Mouse (Mus musculus): ENCODE measurements at regions not wholly inside any gene's neighbourhood (a gene's known extent, or its start where the extent isn't known, plus 50 kb on each side); places are given as distances from the start of the nearest gene placed in this dataset.

DNA sequence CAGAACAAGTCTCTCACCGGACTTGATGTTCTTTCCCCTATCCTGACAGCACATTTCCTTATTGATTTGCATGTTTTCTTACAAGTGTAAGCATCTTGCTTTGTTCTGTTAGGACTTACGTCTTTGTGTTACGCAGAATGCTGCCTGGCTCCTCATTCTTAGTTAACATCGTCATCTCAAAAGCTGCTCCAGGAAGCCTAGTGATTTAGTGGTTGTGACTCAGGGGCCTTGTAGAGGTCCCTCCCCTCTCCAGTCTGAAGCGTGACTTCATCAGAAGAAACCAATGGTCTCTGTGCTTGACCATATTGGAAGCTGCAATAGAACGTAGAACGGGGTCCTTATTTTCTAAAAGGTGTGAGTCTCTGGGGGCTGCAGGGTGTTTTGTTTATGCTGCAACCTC, 122.9 kb downstream of the Tmem38b start:
- WGBS, result 89% methylated on average over 7 of the region's 7 CpGs
- DNase-seq (ENCODE audit: extremely low read depth, low read depth, low spot score), result no peak

DNA sequence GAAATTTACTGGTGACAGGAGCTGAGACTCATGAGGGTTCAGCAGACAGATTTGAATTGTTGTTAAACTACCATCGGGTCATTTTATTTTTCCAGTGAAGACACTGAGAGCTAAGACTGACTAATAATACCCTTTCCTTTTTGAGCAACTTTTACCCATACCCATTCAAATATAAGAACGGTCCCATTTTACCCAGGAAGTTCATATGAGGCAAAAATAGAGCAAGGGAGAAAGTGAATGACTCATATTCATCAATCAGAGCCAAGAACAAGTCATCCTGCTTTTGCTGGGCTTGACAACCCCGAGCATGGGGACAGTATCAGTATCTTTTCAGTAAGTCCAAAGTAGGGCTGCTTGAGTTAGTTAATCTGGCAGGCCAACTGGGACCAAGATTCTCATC, 123.3 kb downstream of the Tmem38b start:
- Histone ChIP-seq H3K79me2 (ENCODE audit: control insufficient read depth, insufficient read depth, low read length) (no peaks in the 10 kb centered on the region), H3K36me3 (ENCODE audit: control insufficient read depth, insufficient read depth, low read length) (no peaks in the 10 kb centered on the region), H3K27me3 (ENCODE audit: control insufficient read depth, insufficient read depth, low read length) (no peaks in the 10 kb centered on the region), H3K9ac (ENCODE audit: low read depth, low read length) (no peak overlapping the region), H3K27ac (replicated peaks; ENCODE audit: insufficient read depth, low read depth, low read length) (no peak overlapping the region), H3K4me3 (ENCODE audit: insufficient read depth, low read depth, low read length) (no peak overlapping the region), H3K4me1 (ENCODE audit: control insufficient read depth, insufficient read depth, low read length) (no peaks in the 10 kb centered on the region)
- TF ChIP-seq CTCF (IDR thresholded peaks at IDR 0.05; ENCODE audit: low read depth, low read length) (no peak), POLR2A (IDR thresholded peaks at IDR 0.05; ENCODE audit: extremely low read depth, insufficient read depth, low read length) (no peak)
- WGBS, result 79% methylated on average over 3 of the region's 3 CpGs
- DNase-seq (ENCODE audit: extremely low read depth, low read depth, low spot score), result no peak

More for the DNA sequence above, 122.9 kb downstream of the Tmem38b start:
- Histone ChIP-seq H3K36me3 (ENCODE audit: control insufficient read depth, insufficient read depth, low read length) (no peaks in the 10 kb centered on the region), H3K79me2 (ENCODE audit: control insufficient read depth, insufficient read depth, low read length) (no peaks in the 10 kb centered on the region), H3K4me3 (ENCODE audit: insufficient read depth, low read depth, low read length) (no peak overlapping the region), H3K9ac (ENCODE audit: low read depth, low read length) (no peak overlapping the region), H3K27me3 (ENCODE audit: control insufficient read depth, insufficient read depth, low read length) (no peaks in the 10 kb centered on the region), H3K4me1 (ENCODE audit: control insufficient read depth, insufficient read depth, low read length) (no peaks in the 10 kb centered on the region), H3K27ac (replicated peaks; ENCODE audit: insufficient read depth, low read depth, low read length) (no peak overlapping the region)
- no peak for TF ChIP-seq CTCF (IDR thresholded peaks at IDR 0.05; ENCODE audit: low read depth, low read length)
- no peak for TF ChIP-seq POLR2A (IDR thresholded peaks at IDR 0.05; ENCODE audit: extremely low read depth, insufficient read depth, low read length)

DNA sequence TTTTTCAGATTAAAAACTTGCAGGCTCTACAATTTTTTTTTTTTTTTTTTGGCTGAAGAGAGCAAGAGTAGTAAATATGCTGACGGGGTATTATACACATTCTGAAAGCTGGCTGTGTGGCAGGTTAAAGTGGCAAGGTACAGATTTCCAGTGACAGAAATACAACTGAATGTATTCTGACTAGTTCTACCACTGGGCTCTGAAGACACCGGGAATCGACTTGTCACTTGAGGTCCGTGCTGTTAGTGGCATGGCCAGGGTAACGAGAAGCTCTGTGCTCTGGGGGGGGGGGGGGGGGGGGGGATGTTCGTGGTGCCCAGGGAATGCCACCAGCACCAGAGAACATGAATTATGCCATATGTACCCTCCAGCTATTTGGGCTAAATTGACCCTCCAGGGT, 124.7 kb downstream of the Tmem38b start:
- Histone ChIP-seq H3K36me3 (ENCODE audit: control insufficient read depth, insufficient read depth, low read length) (no peaks in the 10 kb centered on the region), H3K27ac (replicated peaks; ENCODE audit: insufficient read depth, low read depth, low read length) (no peak overlapping the region), H3K9ac (ENCODE audit: low read depth, low read length) (no peak overlapping the region), H3K4me1 (ENCODE audit: control insufficient read depth, insufficient read depth, low read length) (no peaks in the 10 kb centered on the region), H3K4me3 (ENCODE audit: insufficient read depth, low read depth, low read length) (no peak overlapping the region), H3K79me2 (ENCODE audit: control insufficient read depth, insufficient read depth, low read length) (no peaks in the 10 kb centered on the region), H3K27me3 (ENCODE audit: control insufficient read depth, insufficient read depth, low read length) (no peaks in the 10 kb centered on the region)
- TF ChIP-seq POLR2A (IDR thresholded peaks at IDR 0.05; ENCODE audit: extremely low read depth, insufficient read depth, low read length) (no peak), CTCF (IDR thresholded peaks at IDR 0.05; ENCODE audit: low read depth, low read length) (no peak)
- DNase-seq (ENCODE audit: extremely low read depth, low read depth, low spot score), result no peak
- WGBS, result 70% methylated on average over 6 of the region's 6 CpGs

DNA sequence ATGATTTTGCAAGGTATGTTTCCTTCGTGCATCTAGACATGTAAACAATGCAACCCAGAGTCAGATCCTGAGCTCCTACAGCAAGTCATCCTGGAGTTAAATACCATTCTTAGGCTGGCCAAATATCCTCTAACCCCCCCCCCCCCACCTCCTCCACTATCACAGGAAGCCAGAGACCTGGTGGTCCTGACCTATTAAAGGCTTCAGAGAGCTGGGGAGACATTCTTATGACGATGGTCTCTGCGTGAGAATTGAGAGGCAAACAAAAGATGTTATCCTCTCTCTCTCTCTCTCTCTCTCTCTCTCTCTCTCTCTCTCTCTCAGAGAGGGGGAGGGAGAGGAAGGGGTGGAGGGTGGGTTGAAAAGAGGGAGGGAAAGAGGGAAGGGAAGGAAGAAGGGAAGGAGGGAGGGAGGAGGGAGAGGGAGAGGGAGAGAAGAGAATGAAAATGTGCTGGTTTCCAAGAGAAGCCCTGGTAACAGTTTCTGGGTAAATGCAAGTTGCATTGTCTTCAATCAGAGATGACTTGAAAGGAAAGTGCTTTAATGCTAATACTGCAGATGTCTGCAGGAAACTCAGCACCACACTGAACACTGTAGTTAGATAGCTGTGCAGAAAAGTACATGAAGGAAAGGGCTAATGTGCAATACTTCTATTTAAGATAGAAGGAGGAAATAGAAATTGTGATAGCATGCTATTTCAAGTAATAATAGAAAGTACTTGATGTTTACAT, 125.3 kb downstream of the Tmem38b start:
- TF ChIP-seq CTCF (IDR thresholded peaks at IDR 0.05; ENCODE audit: low read depth, low read length), result no peak
- no peak for TF ChIP-seq POLR2A (IDR thresholded peaks at IDR 0.05; ENCODE audit: extremely low read depth, insufficient read depth, low read length)
- WGBS, result 25% methylated on average over 3 of the region's 3 CpGs

DNA sequence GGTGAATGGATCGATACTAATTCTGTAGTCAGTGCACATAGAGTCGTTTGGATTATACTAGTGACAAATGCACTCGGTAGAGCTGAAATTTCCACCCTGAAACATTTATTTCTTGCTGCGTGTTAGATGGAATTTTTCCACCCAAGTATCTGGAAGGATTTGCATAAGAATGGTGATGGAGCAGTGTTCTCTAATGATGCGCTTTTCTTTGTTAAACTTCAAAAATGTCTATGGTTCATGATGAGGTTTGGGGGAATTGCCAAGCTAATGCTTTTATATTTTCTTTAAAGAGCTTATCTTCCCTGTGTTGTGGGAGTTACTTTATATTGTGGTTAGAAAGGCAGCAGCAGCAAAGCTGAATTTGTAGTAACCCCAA, 125.9 kb downstream of the Tmem38b start:
- Histone ChIP-seq H3K36me3 (ENCODE audit: control insufficient read depth, insufficient read depth, low read length) (no peaks in the 10 kb centered on the region), H3K27me3 (ENCODE audit: control insufficient read depth, insufficient read depth, low read length) (no peaks in the 10 kb centered on the region), H3K27ac (replicated peaks; ENCODE audit: insufficient read depth, low read depth, low read length) (no peak overlapping the region), H3K4me1 (ENCODE audit: control insufficient read depth, insufficient read depth, low read length) (no peaks in the 10 kb centered on the region), H3K9ac (ENCODE audit: low read depth, low read length) (no peak overlapping the region), H3K79me2 (ENCODE audit: control insufficient read depth, insufficient read depth, low read length) (no peaks in the 10 kb centered on the region), H3K4me3 (ENCODE audit: insufficient read depth, low read depth, low read length) (no peak overlapping the region)
- 74% methylated on average over 5 of the region's 5 CpGs for WGBS
- TF ChIP-seq CTCF (IDR thresholded peaks at IDR 0.05; ENCODE audit: low read depth, low read length) (no peak), POLR2A (IDR thresholded peaks at IDR 0.05; ENCODE audit: extremely low read depth, insufficient read depth, low read length) (no peak)
- DNase-seq (ENCODE audit: extremely low read depth, low read depth, low spot score), result no peak

More for the DNA sequence above, 125.3 kb downstream of the Tmem38b start:
- no peak overlapping the region for H3K9ac ChIP-seq (ENCODE audit: low read depth, low read length)
- H3K27ac ChIP-seq (replicated peaks; ENCODE audit: insufficient read depth, low read depth, low read length), result no peak overlapping the region
- no peak for DNase-seq (ENCODE audit: extremely low read depth, low read depth, low spot score)
- no peaks in the 10 kb centered on the region for H3K36me3 ChIP-seq (ENCODE audit: control insufficient read depth, insufficient read depth, low read length)
- H3K4me1 ChIP-seq (ENCODE audit: control insufficient read depth, insufficient read depth, low read length), result no peaks in the 10 kb centered on the region
- no peaks in the 10 kb centered on the region for H3K27me3 ChIP-seq (ENCODE audit: control insufficient read depth, insufficient read depth, low read length)
- H3K4me3 ChIP-seq (ENCODE audit: insufficient read depth, low read depth, low read length), result no peak overlapping the region
- H3K79me2 ChIP-seq (ENCODE audit: control insufficient read depth, insufficient read depth, low read length), result no peaks in the 10 kb centered on the region

DNA sequence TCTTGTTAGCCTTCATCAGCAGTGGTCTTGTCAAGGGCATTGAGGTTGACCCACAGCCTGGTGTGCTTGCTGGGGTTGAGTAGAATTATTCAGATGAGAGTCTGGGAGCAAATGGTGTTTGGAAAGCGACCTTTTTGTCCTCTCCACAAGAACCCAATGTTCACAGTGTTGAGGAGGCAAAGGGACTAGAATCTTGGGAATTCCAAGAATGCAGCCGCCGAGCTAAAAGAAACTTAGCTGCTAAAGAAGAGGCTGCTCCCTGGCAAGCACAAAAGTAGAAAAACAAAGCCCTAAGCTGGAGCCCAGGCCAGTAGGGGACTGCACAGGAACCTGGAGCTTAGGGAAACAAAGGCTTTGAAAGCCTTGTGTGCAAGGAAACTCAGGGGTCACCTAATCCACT, 126.4 kb downstream of the Tmem38b start:
- Histone ChIP-seq H3K79me2 (ENCODE audit: control insufficient read depth, insufficient read depth, low read length) (no peaks in the 10 kb centered on the region), H3K4me1 (ENCODE audit: control insufficient read depth, insufficient read depth, low read length) (no peaks in the 10 kb centered on the region), H3K9ac (ENCODE audit: low read depth, low read length) (no peak overlapping the region), H3K4me3 (ENCODE audit: insufficient read depth, low read depth, low read length) (no peak overlapping the region), H3K27me3 (ENCODE audit: control insufficient read depth, insufficient read depth, low read length) (no peaks in the 10 kb centered on the region), H3K27ac (replicated peaks; ENCODE audit: insufficient read depth, low read depth, low read length) (no peak overlapping the region), H3K36me3 (ENCODE audit: control insufficient read depth, insufficient read depth, low read length) (no peaks in the 10 kb centered on the region)
- no peak for DNase-seq (ENCODE audit: extremely low read depth, low read depth, low spot score)
- WGBS, result 26% methylated on average over 3 of the region's 3 CpGs
- TF ChIP-seq CTCF (IDR thresholded peaks at IDR 0.05; ENCODE audit: low read depth, low read length) (no peak), POLR2A (IDR thresholded peaks at IDR 0.05; ENCODE audit: extremely low read depth, insufficient read depth, low read length) (no peak)
